Mouse (Mus musculus): ENCODE data around the gene Clybl. TPM values are rescaled to one million over a fixed set of nuclear protein-coding genes. Genes with fewer than 3 reads are reported as not detected.

The Clybl gene
- total and polyA plus RNA-seq, 3 experiments: 16.5 to 25.7 (median 18.7) TPM

DNA sequence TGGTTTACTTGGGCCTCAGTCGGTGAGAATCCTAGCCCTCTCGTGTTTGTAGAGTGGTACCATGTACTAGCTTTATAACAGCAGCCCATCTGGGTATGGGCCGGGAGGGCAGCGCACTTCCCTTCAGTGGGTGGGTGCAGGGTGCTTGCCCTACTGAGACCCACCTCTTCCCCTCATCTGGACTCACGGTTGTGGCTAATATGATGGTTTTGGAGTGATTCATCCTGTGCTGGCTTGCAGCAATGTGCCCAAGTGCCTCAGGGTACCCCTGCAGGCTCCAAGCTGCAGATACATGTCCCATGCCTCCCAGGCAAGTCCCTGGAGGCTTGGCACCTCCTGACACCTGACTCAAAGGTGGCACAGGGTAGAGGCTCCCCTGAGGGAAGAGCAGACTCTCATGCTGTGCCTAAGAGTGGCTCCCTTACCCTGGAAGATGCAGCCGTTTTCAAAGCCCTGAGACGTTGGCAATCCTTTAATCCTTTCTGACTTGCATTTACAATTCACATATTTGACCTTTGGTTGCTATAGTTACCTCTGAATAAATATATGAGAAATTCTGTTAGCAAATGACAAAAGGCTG lies 11.2 kb upstream of the Clybl start:
- Histone ChIP-seq H3K9me3 (replicated peaks; ENCODE audit: low read length) (no peaks in the 10 kb centered on the region), H3K4me1 (ENCODE audit: control insufficient read depth in 1 of 2, insufficient read depth in 2 of 2) (no peaks in the 10 kb centered on the region), H3K36me3 (replicated peaks in 1 of 2; ENCODE audit: control insufficient read depth in 1 of 2, insufficient read depth in 1 of 2, low read length in 1 of 2) (no peaks in the 10 kb centered on the region), H3K9ac (ENCODE audit: insufficient read depth, low read depth) (no peak overlapping the region), H3K4me3 (replicated peaks in 1 of 3; ENCODE audit: low read depth in 2 of 3, low read length in 2 of 3, poor library complexity in 1 of 3) (no peak overlapping the region), H3K27ac (ENCODE audit: insufficient read depth, low read depth) (no peak overlapping the region), H3K4me2 (ENCODE audit: insufficient read depth, low read depth, poor library complexity, severe bottlenecking) (no peak overlapping the region), H3K27me3 (replicated peaks) (no peaks in the 10 kb centered on the region), H3K79me2 (replicated peaks; ENCODE audit: control insufficient read depth, extremely low read depth, insufficient read depth, poor library complexity, severe bottlenecking) (no peaks in the 10 kb centered on the region)
- TF ChIP-seq JUND (conservative IDR thresholded peaks at IDR 0.05; ENCODE audit: low read depth, low read length) (no peak), MXI1 (IDR thresholded peaks at IDR 0.05; ENCODE audit: low read depth, low read length) (no peak), MYC (IDR thresholded peaks at IDR 0.05; ENCODE audit: low read depth, low read length) (no peak), JUN (IDR thresholded peaks at IDR 0.05; ENCODE audit: insufficient read depth, low read depth, low read length) (no peak), MAX (IDR thresholded peaks at IDR 0.05; ENCODE audit: low read length) (no peak), MAZ (IDR thresholded peaks at IDR 0.05; ENCODE audit: low read depth, low read length) (no peak), UBTF (IDR thresholded peaks at IDR 0.05; ENCODE audit: low read depth, low read length) (no peak), RAD21 (IDR thresholded peaks at IDR 0.05; ENCODE audit: low read depth, low read length) (no peak), POLR2AphosphoS2 (IDR thresholded peaks at IDR 0.05; ENCODE audit: low read depth, low read length) (no peak), IRF4 (IDR thresholded peaks at IDR 0.05; ENCODE audit: low read depth, low read length) (no peak), CHD1 (IDR thresholded peaks at IDR 0.05; ENCODE audit: low read depth, low read length) (no peak)
- dilution Hi-C loops (cut with MboI; ENCODE audit: extremely low pct_ligation_motif_present, extremely low pct_unique_long_range_greater_than_20kb, low sequenced_read_pairs) (no loop called here), in situ Hi-C loops (cut with MboI; ENCODE audit: low pct_ligation_motif_present, low pct_unique_long_range_greater_than_20kb, low sequenced_read_pairs) (loop anchor here (10.0 kb wide), 1 partner anchor 105 kb away; no protein-coding TSS in a partner anchor)
- DNase-seq (ENCODE audit: extremely low read depth): no peak

GRCm38 (mm10) chr14:122171031-122171430 lies 10.5 kb upstream of the Clybl start:
- Histone ChIP-seq H3K4me2 (ENCODE audit: insufficient read depth, low read depth, poor library complexity, severe bottlenecking) (no peak overlapping the region), H3K9ac (ENCODE audit: insufficient read depth, low read depth) (no peak overlapping the region), H3K9me3 (replicated peaks; ENCODE audit: low read length) (no peaks in the 10 kb centered on the region), H3K27me3 (replicated peaks) (no peaks in the 10 kb centered on the region), H3K4me1 (ENCODE audit: control insufficient read depth in 1 of 2, insufficient read depth in 2 of 2) (no peaks in the 10 kb centered on the region), H3K79me2 (replicated peaks; ENCODE audit: control insufficient read depth, extremely low read depth, insufficient read depth, poor library complexity, severe bottlenecking) (no peaks in the 10 kb centered on the region), H3K36me3 (replicated peaks in 1 of 2; ENCODE audit: control insufficient read depth in 1 of 2, insufficient read depth in 1 of 2, low read length in 1 of 2) (no peaks in the 10 kb centered on the region), H3K27ac (ENCODE audit: insufficient read depth, low read depth) (no peak overlapping the region), H3K4me3 (replicated peaks in 1 of 3; ENCODE audit: low read depth in 2 of 3, low read length in 2 of 3, poor library complexity in 1 of 3) (no peak overlapping the region)
- no peak for DNase-seq (ENCODE audit: extremely low read depth)
- in situ Hi-C loops (cut with MboI; ENCODE audit: low pct_ligation_motif_present, low pct_unique_long_range_greater_than_20kb, low sequenced_read_pairs): loop anchor here (10.0 kb wide), 1 partner anchor 106 kb away; no protein-coding TSS in a partner anchor
- TF ChIP-seq ZKSCAN1 (IDR thresholded peaks at IDR 0.05; ENCODE audit: borderline replicate concordance, low read depth, low read length): no peak
- no peak for TF ChIP-seq ZMIZ1 (IDR thresholded peaks at IDR 0.05; ENCODE audit: low read depth, low read length)
- TF ChIP-seq RAD21 (IDR thresholded peaks at IDR 0.05; ENCODE audit: low read depth, low read length): no peak
- no peak for TF ChIP-seq E2F4 (IDR thresholded peaks at IDR 0.05; ENCODE audit: insufficient replicate concordance, low read depth, low read length)
- no peak for TF ChIP-seq TCF12 (IDR thresholded peaks at IDR 0.05; ENCODE audit: low read depth, low read length)
- no peak for TF ChIP-seq SMC3 (IDR thresholded peaks at IDR 0.05; ENCODE audit: low read depth, low read length)
- TF ChIP-seq KAT2A (IDR thresholded peaks at IDR 0.05; ENCODE audit: insufficient replicate concordance, low read length): no peak
- TF ChIP-seq USF1 (IDR thresholded peaks at IDR 0.05; ENCODE audit: low read depth, low read length): no peak
- no peak for TF ChIP-seq ZNF384 (IDR thresholded peaks at IDR 0.05; ENCODE audit: low read depth, low read length)
- TF ChIP-seq NRF1 (IDR thresholded peaks at IDR 0.05; ENCODE audit: low read depth, low read length): no peak
- TF ChIP-seq PAX5 (IDR thresholded peaks at IDR 0.05; ENCODE audit: low read length): no peak
- no peak for TF ChIP-seq CTCF (conservative IDR thresholded peaks at IDR 0.05 in 1 of 2, IDR thresholded peaks at IDR 0.05 in 1 of 2; ENCODE audit: low read depth in 2 of 2, low read length in 2 of 2)
- no peak for TF ChIP-seq ELF1 (IDR thresholded peaks at IDR 0.05; ENCODE audit: low read depth, low read length)
- TF ChIP-seq ZC3H11A (IDR thresholded peaks at IDR 0.05; ENCODE audit: low read depth, low read length): no peak
- TF ChIP-seq NELFE (IDR thresholded peaks at IDR 0.05; ENCODE audit: low read depth, low read length): no peak
- no peak for TF ChIP-seq USF2 (conservative IDR thresholded peaks at IDR 0.05; ENCODE audit: low read depth, low read length)
- TF ChIP-seq JUND (conservative IDR thresholded peaks at IDR 0.05; ENCODE audit: low read depth, low read length): no peak
- TF ChIP-seq TBP (conservative IDR thresholded peaks at IDR 0.05; ENCODE audit: low read depth, low read length): no peak
- dilution Hi-C loops (cut with MboI; ENCODE audit: extremely low pct_ligation_motif_present, extremely low pct_unique_long_range_greater_than_20kb, low sequenced_read_pairs): no loop called here

Measured in CH12.LX (cell line).